Mouse (Mus musculus): ENCODE results near the gene Olr1.

GRCm38 (mm10) chr6:129471386-129471785 lies 35.6 kb downstream of the Olr1 start:
- TF ChIP-seq POLR2A (IDR thresholded peaks at IDR 0.05; ENCODE audit: borderline replicate concordance, extremely low read depth, low read depth, low read length) (no peak), CTCF (IDR thresholded peaks at IDR 0.05; ENCODE audit: insufficient read depth, low read length) (no peak)

All from lung, adult 2 months (tissue).